Mouse (Mus musculus) bone marrow, adult 2 months (tissue): Measurements from ENCODE around the gene Mx1. TPM values are rescaled to one million over a fixed set of nuclear protein-coding genes. Genes with fewer than 3 reads are reported as not detected.

Source experiments
- H3K27ac ChIP-seq: fragments of 200-500 bp; 2 replicates; pipeline ENCODE4 v1.5.1; 2012; ENCODE audit warnings: low read depth, mild to moderate bottlenecking, control low read depth, inconsistent platforms, low read length; ENCODE audit not compliant: control insufficient read depth, poor library complexity, insufficient read depth
- H3K4me1 ChIP-seq: fragments of 200-500 bp; 2 replicates; pipeline ENCODE4 v1.6.1; 2011; ENCODE audit warnings: low read length; ENCODE audit not compliant: control insufficient read depth, insufficient read depth
- H3K4me3 ChIP-seq: fragments of 200-500 bp; replicated peaks from 2 replicates; pipeline ENCODE3; 2011; ENCODE audit warnings: mild to moderate bottlenecking, low read depth, low read length, control low read depth; ENCODE audit not compliant: control insufficient read depth
- CTCF ChIP-seq: fragments of 200-500 bp; IDR thresholded peaks from 2 replicates; pipeline ENCODE4 v1.5.1; 2011; ENCODE audit warnings: low read length, control low read depth; ENCODE audit not compliant: control insufficient read depth, insufficient read depth
- POLR2A ChIP-seq: fragments of 200-500 bp; IDR thresholded peaks from 2 replicates; pipeline ENCODE4 v1.6.1; 2011; ENCODE audit warnings: low read depth, mild to moderate bottlenecking, control low read depth, low read length, borderline replicate concordance; ENCODE audit not compliant: control insufficient read depth
- WGBS: fragments of 180-500 bp; shearing (Covaris S2); methylation state at CpG from one replicate; pipeline ENCODE4 v1.1.7; 2018; 5-methylcytosine and 5-hydroxymethylcytosine counted together
- polyA plus RNA-seq: library from polyadenylated mRNA; stranded (reverse); fragments of >200 nt; gene quantifications from 2 replicates; pipeline ENCODE4 v1.2.4, GENCODE M21; 2011; ENCODE audit warnings: low replicate concordance; ENCODE audit not compliant: missing spikeins, insufficient read depth, insufficient read length

Mx1 gene
- polyA plus RNA-seq, 1 experiment: 7.8 TPM

DNA sequence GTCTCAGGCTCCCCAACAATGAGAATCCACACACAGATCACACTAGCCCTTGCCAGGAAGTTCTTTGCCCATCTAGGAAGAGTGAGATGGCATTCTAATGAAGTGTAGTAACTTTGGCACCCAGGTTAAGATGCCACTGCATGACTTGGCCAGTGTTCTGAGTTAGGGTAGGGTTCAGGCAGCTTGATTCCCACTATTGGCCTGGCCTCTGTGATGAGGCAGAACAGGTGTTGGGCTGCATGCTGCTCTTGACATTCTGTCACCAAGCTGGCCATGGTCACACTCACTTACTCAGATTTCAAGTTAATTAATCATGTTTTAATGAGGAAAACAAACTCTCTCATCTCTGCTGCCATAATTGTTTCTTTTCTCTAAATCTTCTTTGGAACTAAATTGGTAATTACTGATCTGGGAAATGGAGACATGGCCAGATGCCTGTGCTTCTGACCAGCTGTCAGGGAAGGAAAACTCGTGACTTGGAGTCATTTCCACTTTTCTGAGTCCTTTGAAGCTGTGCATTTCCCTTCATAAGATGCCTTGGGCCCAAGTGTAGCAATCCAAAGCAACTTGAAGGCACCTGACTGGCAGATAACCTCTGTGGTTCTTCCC is 25.2 kb downstream of the Mx1 start:
- Histone ChIP-seq H3K4me3 (no peak overlapping the region), H3K27ac (no peak overlapping the region), H3K4me1 (no peaks in the 10 kb centered on the region)
- 30% methylated on average over 1 of the region's 1 CpGs for WGBS
- TF ChIP-seq CTCF (no peak), POLR2A (no peak)

DNA sequence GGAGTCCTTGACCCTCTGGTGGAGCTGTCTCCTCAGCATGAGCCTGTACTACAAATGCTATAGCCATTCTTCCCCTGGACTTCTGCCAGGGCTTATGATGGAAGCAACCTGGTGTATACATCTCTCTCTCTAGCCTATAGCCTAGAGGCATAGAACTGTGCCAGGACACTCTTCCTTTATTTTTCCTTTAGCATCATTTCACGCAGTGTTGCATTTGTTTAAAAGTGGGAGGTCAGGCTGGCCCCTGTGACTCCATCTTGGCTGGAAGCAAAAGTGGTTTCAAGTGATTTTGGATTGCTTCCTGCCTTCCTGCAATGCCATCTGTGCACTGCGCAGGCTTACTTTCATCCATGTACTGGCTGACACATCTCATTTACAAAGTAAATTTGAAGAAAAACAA is 28.5 kb downstream of the Mx1 start:
- WGBS: 82% methylated on average over 2 of the region's 2 CpGs
- no peak overlapping the region for H3K4me3 ChIP-seq

DNA sequence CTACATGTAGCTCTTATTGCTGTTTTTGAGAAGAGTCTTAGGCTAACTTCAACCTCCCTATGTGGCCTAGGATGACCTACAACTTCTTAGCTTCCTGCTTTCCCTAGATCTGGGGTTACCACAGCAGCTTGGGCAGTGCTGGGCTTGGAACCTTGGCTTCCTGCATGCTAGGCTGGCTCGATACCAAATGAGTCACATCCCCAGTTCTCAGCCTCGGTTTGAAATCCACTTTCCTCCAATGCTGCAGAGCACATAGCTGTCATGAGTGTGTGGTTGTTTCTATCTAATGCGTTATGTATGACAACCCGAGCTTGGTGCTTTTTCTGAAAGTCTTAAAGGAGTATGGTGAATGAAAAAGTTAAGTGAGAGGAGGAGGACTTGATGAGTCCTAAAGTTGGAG is 31.4 kb downstream of the Mx1 start:
- H3K27ac ChIP-seq: no peak overlapping the region
- TF ChIP-seq CTCF (no peak), POLR2A (no peak)
- no peaks in the 10 kb centered on the region for H3K4me1 ChIP-seq
- 18% methylated on average over 4 of the region's 4 CpGs for WGBS
- H3K4me3 ChIP-seq: no peak overlapping the region

More for the DNA sequence above, 28.5 kb downstream of the Mx1 start:
- no peaks in the 10 kb centered on the region for H3K4me1 ChIP-seq
- no peak overlapping the region for H3K27ac ChIP-seq
- TF ChIP-seq CTCF: no peak
- no peak for TF ChIP-seq POLR2A

GRCm38 (mm10) chr16:97430091-97430490 is 32.6 kb downstream of the Mx1 start:
- H3K4me3 ChIP-seq: no peak overlapping the region
- WGBS: 89% methylated on average over 4 of the region's 4 CpGs
- TF ChIP-seq POLR2A (no peak), CTCF (no peak)
- H3K27ac ChIP-seq: no peak overlapping the region
- no peaks in the 10 kb centered on the region for H3K4me1 ChIP-seq

DNA sequence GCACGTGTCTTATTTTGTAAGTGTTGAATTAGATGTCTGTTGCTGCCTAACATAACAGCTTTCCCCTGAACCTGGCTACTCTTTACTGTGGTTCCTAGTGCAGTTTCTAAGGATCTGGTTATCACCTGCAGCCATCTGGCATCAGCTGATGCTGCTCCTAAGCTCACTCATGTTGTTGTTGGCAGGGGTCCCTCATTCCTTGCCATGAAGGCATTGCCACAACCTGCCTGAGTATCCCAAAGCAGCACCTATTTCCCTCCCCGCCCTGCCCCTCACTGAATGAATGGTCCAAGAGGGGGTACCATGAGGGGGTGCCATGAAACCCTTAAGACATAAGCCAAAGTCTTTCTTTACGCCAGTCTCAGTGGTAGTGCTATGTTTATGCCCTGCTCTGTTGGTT is 34.7 kb downstream of the Mx1 start:
- no peak overlapping the region for H3K4me3 ChIP-seq
- TF ChIP-seq CTCF (no peak), POLR2A (no peak)
- H3K4me1 ChIP-seq: no peaks in the 10 kb centered on the region
- WGBS: 75% methylated on average over 3 of the region's 3 CpGs
- H3K27ac ChIP-seq: no peak overlapping the region

GRCm38 (mm10) chr16:97423627-97424026 is 39.1 kb downstream of the Mx1 start:
- H3K4me1 ChIP-seq: no peaks in the 10 kb centered on the region
- no peak for TF ChIP-seq POLR2A
- no peak for TF ChIP-seq CTCF
- H3K4me3 ChIP-seq: no peak overlapping the region
- WGBS: 72% methylated on average over 1 of the region's 1 CpGs
- no peak overlapping the region for H3K27ac ChIP-seq

GRCm38 (mm10) chr16:97421671-97422070 is 41.0 kb downstream of the Mx1 start:
- 79% methylated on average over 6 of the region's 6 CpGs for WGBS
- no peaks in the 10 kb centered on the region for H3K4me1 ChIP-seq
- no peak overlapping the region for H3K27ac ChIP-seq
- TF ChIP-seq POLR2A (no peak), CTCF (no peak)
- no peak overlapping the region for H3K4me3 ChIP-seq

- no peak overlapping the region for H3K4me3 ChIP-seq
- TF ChIP-seq POLR2A (no peak), CTCF (no peak)
- H3K27ac ChIP-seq: no peak overlapping the region
- WGBS: 53% methylated on average over 6 of the region's 6 CpGs
- no peaks in the 10 kb centered on the region for H3K4me1 ChIP-seq
Observed at GRCm38 (mm10) chr16:97418749-97419453, 43.8 kb downstream of the Mx1 start.
